Mouse (Mus musculus) G1E (cell line): Measurements from ENCODE around the gene Dgkb.

Source experiments
- CTCF ChIP-seq: IDR thresholded peaks from 2 replicates; pipeline ENCODE4 v1.5.1; 2012; ENCODE audit warnings: low read depth, low read length, inconsistent platforms, mixed read lengths
- GATA1 ChIP-seq: IDR thresholded peaks from 2 replicates; pipeline ENCODE4 v1.6.1; 2012; ENCODE audit warnings: borderline replicate concordance, low read length, inconsistent platforms, mixed read lengths
- POLR2AphosphoS5 ChIP-seq: IDR thresholded peaks from 2 replicates; pipeline ENCODE4 v1.6.1; 2012; ENCODE audit warnings: low read depth, low read length, inconsistent platforms; ENCODE audit not compliant: insufficient replicate concordance

GRCm38 (mm10) chr12:38114990-38115615, 297.6 kb downstream of the Dgkb start:
- TF ChIP-seq CTCF: no peak
- TF ChIP-seq GATA1: no peak
- no peak for TF ChIP-seq POLR2AphosphoS5
